Mouse (Mus musculus) lung, embryonic 16.5 days (tissue): ENCODE measurements at regions not wholly inside any gene's neighbourhood (a gene's known extent, or its start where the extent isn't known, plus 50 kb on each side); places are given as distances from the start of the nearest gene placed in this dataset. TPM values are rescaled to one million over a fixed set of nuclear protein-coding genes. Genes with fewer than 3 reads are reported as not detected.

Source experiments
- ATAC-seq: fragments of 200-750 bp; cut with Nextera tagmentation; 2 replicates; pipeline ENCODE4 v1.8.0; 2017; ENCODE audit warnings: low read depth, mild to moderate bottlenecking, moderate library complexity
- H3K27ac ChIP-seq: fragments of 300-500 bp; sonication (generic); 2 replicates; pipeline ENCODE4 v1.5.1; 2014; ENCODE audit warnings: mild to moderate bottlenecking, control low read depth, low read length
- H3K27me3 ChIP-seq: fragments of 300-500 bp; sonication (generic); 2 replicates; pipeline ENCODE4 v1.6.1; 2014; ENCODE audit warnings: low read depth, low read length, mixed read lengths; ENCODE audit not compliant: control insufficient read depth, insufficient read depth
- H3K36me3 ChIP-seq: fragments of 300-500 bp; sonication (generic); 2 replicates; pipeline ENCODE4 v1.6.1; 2014; ENCODE audit warnings: low read length; ENCODE audit not compliant: control insufficient read depth, insufficient read depth
- H3K4me1 ChIP-seq: fragments of 300-500 bp; sonication (generic); replicated peaks from 2 replicates; pipeline ENCODE4 v1.6.1; 2014; ENCODE audit warnings: low read length, mixed read lengths; ENCODE audit not compliant: control insufficient read depth, insufficient read depth
- H3K4me2 ChIP-seq: fragments of 300-500 bp; sonication (generic); 2 replicates; pipeline ENCODE4 v1.6.1; 2014; ENCODE audit warnings: low read depth, low read length, control low read depth
- H3K4me3 ChIP-seq: fragments of 300-500 bp; sonication (generic); 2 replicates; pipeline ENCODE4 v1.5.1; 2014; ENCODE audit warnings: mild to moderate bottlenecking, low read length, control low read depth
- H3K9ac ChIP-seq: fragments of 300-500 bp; sonication (generic); 2 replicates; pipeline ENCODE4 v1.6.1; 2014; ENCODE audit warnings: low read length, control low read depth
- H3K9me3 ChIP-seq: fragments of 300-500 bp; sonication (generic); 2 replicates; pipeline ENCODE4 v1.6.1; 2016; ENCODE audit warnings: low read length; ENCODE audit not compliant: control insufficient read depth
- WGBS: fragments of 180-500 bp; shearing (Covaris S2); extraction: QIAGEN DNeasy Blood & Tissue Kit; methylation state at CpG from one replicate; pipeline ENCODE4 v1.1.7; 2014; 5-methylcytosine and 5-hydroxymethylcytosine counted together
- microRNA-seq: library from miRNA; unstranded; fragments of <30 nt; microRNA quantifications from one replicate; pipeline ENCODE4, GENCODE M21; 2016

- no peaks in the 10 kb centered on the region for H3K4me1 ChIP-seq
- H3K27me3 ChIP-seq = no peaks in the 10 kb centered on the region
- H3K9me3 ChIP-seq = no peaks in the 10 kb centered on the region
- ATAC-seq = no peak
- 49% methylated on average over 3 of the region's 3 CpGs for WGBS
- H3K4me3 ChIP-seq = no peak overlapping the region
- H3K36me3 ChIP-seq = no peaks in the 10 kb centered on the region
- H3K27ac ChIP-seq = no peak overlapping the region
- H3K4me2 ChIP-seq = no peak overlapping the region
- no peak overlapping the region for H3K9ac ChIP-seq
Measured at GRCm38 (mm10) chr11:92011284-92011683, 433.9 kb upstream of the Kif2b start.

GRCm38 (mm10) chr11:91995524-91995923 lies 418.2 kb upstream of the Kif2b start:
- H3K27me3 ChIP-seq = no peaks in the 10 kb centered on the region
- H3K9ac ChIP-seq = no peak overlapping the region
- H3K4me1 ChIP-seq = no peaks in the 10 kb centered on the region
- no peak overlapping the region for H3K4me3 ChIP-seq
- ATAC-seq = no peak
- H3K9me3 ChIP-seq = no peaks in the 10 kb centered on the region
- H3K4me2 ChIP-seq = no peak overlapping the region
- no peak overlapping the region for H3K27ac ChIP-seq
- WGBS = 81% methylated on average over 2 of the region's 2 CpGs
- H3K36me3 ChIP-seq = no peaks in the 10 kb centered on the region

DNA sequence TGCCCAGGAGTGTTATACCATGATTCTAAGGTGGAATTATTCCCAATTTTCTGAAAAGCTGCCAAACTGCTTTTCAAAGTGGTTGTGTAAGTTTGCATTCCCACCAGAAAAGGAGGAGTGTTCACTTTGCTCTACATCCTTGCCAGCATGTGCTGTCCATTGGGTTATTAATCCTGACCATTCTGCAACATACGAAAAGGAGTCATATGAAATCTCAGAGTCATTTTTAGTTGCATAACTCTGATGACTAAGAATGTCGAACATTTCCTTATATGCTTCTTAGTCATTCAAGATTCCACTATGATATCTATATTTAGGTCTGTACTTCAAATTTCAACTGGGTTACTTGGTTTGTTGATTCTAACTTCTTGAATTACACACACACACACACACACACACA lies 392.2 kb upstream of the Kif2b start:
- H3K4me2 ChIP-seq = no peak overlapping the region
- no peak overlapping the region for H3K4me3 ChIP-seq
- whole genome bisulfite sequencing = 71% methylated on average over 2 of the region's 2 CpGs
- H3K9me3 ChIP-seq = no peaks in the 10 kb centered on the region
- no peaks in the 10 kb centered on the region for H3K36me3 ChIP-seq
- H3K4me1 ChIP-seq = no peaks in the 10 kb centered on the region
- no peak overlapping the region for H3K9ac ChIP-seq
- H3K27me3 ChIP-seq = no peaks in the 10 kb centered on the region
- H3K27ac ChIP-seq = no peak overlapping the region
- ATAC-seq = no peak

- Histone ChIP-seq H3K36me3 (no peaks in the 10 kb centered on the region), H3K27ac (no peak overlapping the region), H3K4me2 (no peak overlapping the region), H3K27me3 (no peaks in the 10 kb centered on the region), H3K4me3 (no peak overlapping the region), H3K4me1 (no peaks in the 10 kb centered on the region), H3K9ac (no peak overlapping the region), H3K9me3 (no peaks in the 10 kb centered on the region)
- WGBS = 70% methylated on average over 2 of the region's 2 CpGs
- ATAC-seq = no peak
Measured at GRCm38 (mm10) chr11:91944336-91944735, 367.0 kb upstream of the Kif2b start.

Small RNA genes lying in the stretch of these regions (microRNA-seq; reads per million reads assigned to microRNA genes)
- not detected for gene Gm22702
